Mouse (Mus musculus): ENCODE measurements at regions not wholly inside any gene's neighbourhood (a gene's known extent, or its start where the extent isn't known, plus 50 kb on each side); places are given as distances from the start of the nearest gene placed in this dataset.

GRCm38 (mm10) chr9:85114234-85114633 lies 198.3 kb upstream of the Gm11114 start:
- Histone ChIP-seq H3K27ac (ENCODE audit: insufficient read depth, low read length) (no peak overlapping the region), H3K4me1 (ENCODE audit: control insufficient read depth, insufficient read depth, low read length) (no peaks in the 10 kb centered on the region), H3K4me3 (ENCODE audit: insufficient read depth, low read length) (no peak overlapping the region)
- no peak for TF ChIP-seq CTCF (IDR thresholded peaks at IDR 0.05; ENCODE audit: extremely low read depth, insufficient read depth, low read length)
- TF ChIP-seq POLR2A (IDR thresholded peaks at IDR 0.05; ENCODE audit: extremely low read depth, insufficient read depth, low read length) = no peak

- Histone ChIP-seq H3K4me3 (ENCODE audit: insufficient read depth, low read length) (no peak overlapping the region), H3K27ac (ENCODE audit: insufficient read depth, low read length) (no peak overlapping the region), H3K4me1 (ENCODE audit: control insufficient read depth, insufficient read depth, low read length) (no peaks in the 10 kb centered on the region)
- TF ChIP-seq CTCF (IDR thresholded peaks at IDR 0.05; ENCODE audit: extremely low read depth, insufficient read depth, low read length) (no peak), POLR2A (IDR thresholded peaks at IDR 0.05; ENCODE audit: extremely low read depth, insufficient read depth, low read length) (no peak)
These were observed 192.5 kb upstream of the Gm11114 start for GRCm38 (mm10) chr9:85120061-85120460.

- no peak overlapping the region for H3K27ac ChIP-seq (ENCODE audit: insufficient read depth, low read length)
- TF ChIP-seq POLR2A (IDR thresholded peaks at IDR 0.05; ENCODE audit: extremely low read depth, insufficient read depth, low read length) = no peak
- TF ChIP-seq CTCF (IDR thresholded peaks at IDR 0.05; ENCODE audit: extremely low read depth, insufficient read depth, low read length) = no peak
- no peaks in the 10 kb centered on the region for H3K4me1 ChIP-seq (ENCODE audit: control insufficient read depth, insufficient read depth, low read length)
- no peak overlapping the region for H3K4me3 ChIP-seq (ENCODE audit: insufficient read depth, low read length)
These were observed 191.5 kb upstream of the Gm11114 start for GRCm38 (mm10) chr9:85121059-85121458.

GRCm38 (mm10) chr9:85123706-85124105 lies 188.9 kb upstream of the Gm11114 start:
- TF ChIP-seq CTCF (IDR thresholded peaks at IDR 0.05; ENCODE audit: extremely low read depth, insufficient read depth, low read length) = no peak
- TF ChIP-seq POLR2A (IDR thresholded peaks at IDR 0.05; ENCODE audit: extremely low read depth, insufficient read depth, low read length) = no peak
- H3K4me3 ChIP-seq (ENCODE audit: insufficient read depth, low read length) = no peak overlapping the region
- H3K27ac ChIP-seq (ENCODE audit: insufficient read depth, low read length) = no peak overlapping the region
- no peaks in the 10 kb centered on the region for H3K4me1 ChIP-seq (ENCODE audit: control insufficient read depth, insufficient read depth, low read length)

- H3K4me3 ChIP-seq (ENCODE audit: insufficient read depth, low read length) = no peak overlapping the region
- no peaks in the 10 kb centered on the region for H3K4me1 ChIP-seq (ENCODE audit: control insufficient read depth, insufficient read depth, low read length)
- no peak overlapping the region for H3K27ac ChIP-seq (ENCODE audit: insufficient read depth, low read length)
- TF ChIP-seq POLR2A (IDR thresholded peaks at IDR 0.05; ENCODE audit: extremely low read depth, insufficient read depth, low read length) = no peak
- TF ChIP-seq CTCF (IDR thresholded peaks at IDR 0.05; ENCODE audit: extremely low read depth, insufficient read depth, low read length) = no peak
These were observed 186.8 kb upstream of the Gm11114 start for GRCm38 (mm10) chr9:85125775-85126174.

- no peak overlapping the region for H3K27ac ChIP-seq (ENCODE audit: insufficient read depth, low read length)
- no peak overlapping the region for H3K4me3 ChIP-seq (ENCODE audit: insufficient read depth, low read length)
- no peaks in the 10 kb centered on the region for H3K4me1 ChIP-seq (ENCODE audit: control insufficient read depth, insufficient read depth, low read length)
- TF ChIP-seq CTCF (IDR thresholded peaks at IDR 0.05; ENCODE audit: extremely low read depth, insufficient read depth, low read length) (no peak), POLR2A (IDR thresholded peaks at IDR 0.05; ENCODE audit: extremely low read depth, insufficient read depth, low read length) (no peak)
These were observed 186.0 kb upstream of the Gm11114 start for GRCm38 (mm10) chr9:85126541-85126940.

GRCm38 (mm10) chr9:85127107-85127506 lies 185.5 kb upstream of the Gm11114 start:
- Histone ChIP-seq H3K4me3 (ENCODE audit: insufficient read depth, low read length) (no peak overlapping the region), H3K27ac (ENCODE audit: insufficient read depth, low read length) (no peak overlapping the region), H3K4me1 (ENCODE audit: control insufficient read depth, insufficient read depth, low read length) (no peaks in the 10 kb centered on the region)
- TF ChIP-seq POLR2A (IDR thresholded peaks at IDR 0.05; ENCODE audit: extremely low read depth, insufficient read depth, low read length) = no peak
- no peak for TF ChIP-seq CTCF (IDR thresholded peaks at IDR 0.05; ENCODE audit: extremely low read depth, insufficient read depth, low read length)

GRCm38 (mm10) chr9:85134900-85135299 lies 177.7 kb upstream of the Gm11114 start:
- Histone ChIP-seq H3K27ac (ENCODE audit: insufficient read depth, low read length) (no peak overlapping the region), H3K4me1 (ENCODE audit: control insufficient read depth, insufficient read depth, low read length) (no peaks in the 10 kb centered on the region; the same call in 1 of the 2 replicates), H3K4me3 (ENCODE audit: insufficient read depth, low read length) (no peak overlapping the region)
- TF ChIP-seq POLR2A (IDR thresholded peaks at IDR 0.05; ENCODE audit: extremely low read depth, insufficient read depth, low read length) (no peak), CTCF (IDR thresholded peaks at IDR 0.05; ENCODE audit: extremely low read depth, insufficient read depth, low read length) (no peak)

- TF ChIP-seq POLR2A (IDR thresholded peaks at IDR 0.05; ENCODE audit: extremely low read depth, insufficient read depth, low read length) (no peak), CTCF (IDR thresholded peaks at IDR 0.05; ENCODE audit: extremely low read depth, insufficient read depth, low read length) (no peak)
- Histone ChIP-seq H3K4me3 (ENCODE audit: insufficient read depth, low read length) (no peak overlapping the region), H3K4me1 (ENCODE audit: control insufficient read depth, insufficient read depth, low read length) (no peaks in the 10 kb centered on the region; the same call in 1 of the 2 replicates), H3K27ac (ENCODE audit: insufficient read depth, low read length) (no peak overlapping the region)
These were observed 175.6 kb upstream of the Gm11114 start for GRCm38 (mm10) chr9:85136715-85137582.

GRCm38 (mm10) chr9:85139891-85140290 lies 172.7 kb upstream of the Gm11114 start:
- no peak overlapping the region for H3K4me3 ChIP-seq (ENCODE audit: insufficient read depth, low read length)
- H3K4me1 ChIP-seq (ENCODE audit: control insufficient read depth, insufficient read depth, low read length) = no peaks in the 10 kb centered on the region; the same call in 1 of the 2 replicates
- H3K27ac ChIP-seq (ENCODE audit: insufficient read depth, low read length) = no peak overlapping the region
- TF ChIP-seq POLR2A (IDR thresholded peaks at IDR 0.05; ENCODE audit: extremely low read depth, insufficient read depth, low read length) (no peak), CTCF (IDR thresholded peaks at IDR 0.05; ENCODE audit: extremely low read depth, insufficient read depth, low read length) (no peak)

Measured in cortical plate, adult 2 months (tissue).